In the genomic region with DNA sequence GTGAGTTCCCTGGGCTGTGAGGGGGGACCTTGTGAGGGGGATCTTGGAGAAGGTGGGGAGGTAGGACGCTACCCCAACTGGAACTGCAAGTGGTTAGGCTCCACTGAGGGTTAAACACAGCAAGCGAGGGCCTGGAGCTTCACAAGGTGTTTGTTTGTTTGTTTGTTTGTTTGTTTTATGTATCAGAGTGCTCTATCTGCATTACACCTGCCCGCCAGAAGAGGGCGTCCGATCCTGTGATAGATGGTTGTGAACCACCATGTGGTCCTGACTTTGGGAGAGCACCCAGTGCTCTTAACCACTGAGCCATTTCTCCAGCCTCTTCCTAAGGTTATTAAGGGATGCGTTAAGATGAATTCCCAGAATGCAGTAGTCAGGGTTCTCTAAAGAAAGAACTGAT, we compare ENCODE assay signal across 7 mouse cellular contexts. TPM values are rescaled to one million over a fixed set of nuclear protein-coding genes. Genes with fewer than 3 reads are reported as not detected.
A peak's percentile ranks its signal among the peaks of the same experiment; 100 is the strongest.
DNase-seq lines count a peak whose midpoint lies in the region; ATAC-seq lines count a peak whose summit lies in the region.

No protein-coding gene starts in this region.

- H3K27me3 ChIP-seq in embryonic facial prominence, embryonic 11.5 days (ENCODE audit: control insufficient read depth, insufficient read depth, low read length): no peaks in the 10 kb centered on the region

- DNase-seq in spleen, adult 12 weeks (ENCODE audit: low spot score): peak; percentile 23
- no peak for DNase-seq in spleen, adult 18-20 months
- no peak for DNase-seq in embryonic facial prominence, embryonic 11.5 days (ENCODE audit: low spot score)
- DNase-seq in induced T-regulatory cell, adult 2 months (ENCODE audit: low read depth): peak; percentile 66
- peak; percentile 31 for DNase-seq in lung, postnatal 36 days
- DNase-seq in right cerebral cortex, adult 2 months (ENCODE audit: low spot score in 2 of 2): no peak
- no peak for DNase-seq in layer of hippocampus, adult 9-11 months

- peak overlapping the region; percentile 58; the same call in 1 of the 2 replicates for H3K4me2 ChIP-seq in embryonic facial prominence, embryonic 11.5 days (ENCODE audit: low read depth, low read length)

- H3K27ac ChIP-seq in embryonic facial prominence, embryonic 11.5 days (replicated peaks; ENCODE audit: low read depth, low read length): no peak overlapping the region

- 37% methylated on average over 6 of the region's 6 CpGs for WGBS in embryonic facial prominence, embryonic 11.5 days

- H3K4me1 ChIP-seq in embryonic facial prominence, embryonic 11.5 days (ENCODE audit: control insufficient read depth, insufficient read depth, low read length): no peaks in the 10 kb centered on the region

- no peak overlapping the region; the same call in 1 of the 2 replicates for H3K9ac ChIP-seq in embryonic facial prominence, embryonic 11.5 days (replicated peaks; ENCODE audit: low read length)

- no peak for ATAC-seq in embryonic facial prominence, embryonic 11.5 days (replicated peaks; ENCODE audit: insufficient number of reproducible peaks, low FRiP score, low TSS enrichment, low read depth)

- H3K4me3 ChIP-seq in embryonic facial prominence, embryonic 11.5 days (ENCODE audit: low read depth, low read length): peak overlapping the region; percentile 26; the same call in 1 of the 2 replicates

- no peaks in the 10 kb centered on the region for H3K9me3 ChIP-seq in embryonic facial prominence, embryonic 11.5 days (replicated peaks; ENCODE audit: control insufficient read depth, low read length)

- no peaks in the 10 kb centered on the region for H3K36me3 ChIP-seq in embryonic facial prominence, embryonic 11.5 days (replicated peaks; ENCODE audit: control insufficient read depth, insufficient read depth, low read depth, low read length)

RNA-seq across cellular contexts. Expression of a gene that starts 15.7 kb away (rescaled TPM):
- 13.7 and 19.7 TPM in 2 replicates for polyA plus RNA-seq in embryonic facial prominence, embryonic 11.5 days (2014; fragmentation: Nextera tagmentation; extraction: Ambion mirVana)

RNA-seq across cellular contexts. Expression of a gene that starts 26.9 kb away (rescaled TPM):
- polyA plus RNA-seq in embryonic facial prominence, embryonic 11.5 days (2014; fragmentation: Nextera tagmentation; extraction: Ambion mirVana): 47.0 and 47.8 TPM in 2 replicates

RNA-seq across cellular contexts. Expression of a gene that starts 34.8 kb away (rescaled TPM):
- 148 and 151 TPM in 2 replicates for polyA plus RNA-seq in embryonic facial prominence, embryonic 11.5 days (2014; fragmentation: Nextera tagmentation; extraction: Ambion mirVana)

RNA-seq across cellular contexts. Expression of a gene that starts 43.4 kb away (rescaled TPM):
- polyA plus RNA-seq in embryonic facial prominence, embryonic 11.5 days (2014; fragmentation: Nextera tagmentation; extraction: Ambion mirVana): 351 and 368 TPM in 2 replicates

RNA-seq across cellular contexts. Expression of a gene that starts 50.7 kb away (rescaled TPM):
- 69.5 and 79.5 TPM in 2 replicates for polyA plus RNA-seq in embryonic facial prominence, embryonic 11.5 days (2014; fragmentation: Nextera tagmentation; extraction: Ambion mirVana)

Comparison
In these comparisons a context has a peak if more than half of its experiments do, and no peak if none do; other contexts are left out.
1. DNase-seq: peak in spleen, adult 12 weeks (single experiment), induced T-regulatory cell, adult 2 months (single experiment) and lung, postnatal 36 days (single experiment); none in spleen, adult 18-20 months (0 of 2), embryonic facial prominence, embryonic 11.5 days (single experiment), right cerebral cortex, adult 2 months (0 of 2) and layer of hippocampus, adult 9-11 months (single experiment).